Mouse (Mus musculus) testis, postnatal 10 days (tissue): ENCODE data around the gene Aire.
A peak's percentile ranks its signal among the peaks of the same experiment; 100 is the strongest.
"Not testable (repeated sequence)": the region's sequence is repeated elsewhere in the genome, so short reads cannot be mapped to it uniquely, and the experiment has no call there.

Experiments
- DNase-seq: peaks from one replicate; pipeline ENCODE4 v3.0.0; 2021; ENCODE audit warnings: low spot score

The Aire gene

DNA sequence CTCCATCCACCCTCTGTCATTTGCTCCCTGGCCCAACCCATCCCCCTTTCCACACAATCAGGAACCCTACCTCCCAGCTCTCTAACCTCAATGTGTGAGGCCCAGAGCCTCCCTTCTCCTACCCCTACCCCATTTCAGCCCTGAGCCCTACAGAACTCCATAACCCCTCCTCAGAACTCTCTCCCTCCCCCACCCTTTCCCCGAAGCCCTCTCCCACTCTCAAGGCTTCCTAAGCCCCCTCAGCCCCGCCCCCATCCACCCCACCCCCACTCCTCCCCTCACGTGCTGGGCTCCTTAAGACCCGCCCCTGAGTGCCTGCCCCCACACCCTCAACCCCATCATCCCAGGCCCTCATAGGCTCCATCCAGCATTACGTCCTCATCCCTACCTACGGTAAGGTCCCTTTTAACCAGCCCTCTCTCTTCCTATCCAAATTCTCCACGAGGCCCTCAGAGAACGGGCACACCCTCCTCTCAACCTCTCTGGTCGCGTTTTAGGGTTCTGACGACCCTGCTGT, 6.2 kb upstream of the Aire start:
- no peak for DNase-seq

DNA sequence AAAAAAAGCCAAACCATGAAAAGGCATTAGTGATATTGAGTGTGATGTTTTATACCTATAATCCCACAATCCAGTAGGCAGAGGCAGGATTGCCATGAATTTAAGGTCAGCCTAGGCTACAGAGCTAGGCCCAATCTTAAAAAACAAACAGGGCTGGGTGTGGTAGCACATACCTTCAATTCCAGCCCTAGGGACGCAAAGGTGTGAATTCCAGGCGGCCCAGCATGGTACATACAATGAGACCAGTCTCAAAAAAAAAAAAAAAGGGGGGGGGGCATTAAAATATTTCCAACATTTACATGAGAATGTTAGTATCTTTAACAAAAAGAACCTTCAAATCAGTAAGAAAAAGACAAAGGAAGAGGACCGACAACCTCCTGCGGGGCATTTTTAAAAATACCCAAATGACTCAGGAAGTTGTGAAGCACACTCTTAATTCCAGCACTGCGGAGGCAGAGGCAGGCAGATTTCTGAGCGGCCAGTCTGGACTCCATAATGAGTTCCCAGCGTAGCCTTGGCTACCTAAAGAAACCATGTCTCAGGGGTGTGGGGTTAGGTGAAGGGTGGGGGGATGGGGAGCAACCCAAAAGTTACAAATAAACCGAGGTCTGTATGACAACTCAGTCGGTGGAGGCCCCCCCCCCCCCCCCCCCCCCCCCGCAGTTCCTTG, 4.8 kb upstream of the Aire start:
- DNase-seq, result no peak

- DNase-seq, result no peak
Observed at GRCm38 (mm10) chr10:78046388-78046787, 3.0 kb upstream of the Aire start.

GRCm38 (mm10) chr10:78044531-78044930, 1.1 kb upstream of the Aire start:
- DNase-seq, result no peak

DNA sequence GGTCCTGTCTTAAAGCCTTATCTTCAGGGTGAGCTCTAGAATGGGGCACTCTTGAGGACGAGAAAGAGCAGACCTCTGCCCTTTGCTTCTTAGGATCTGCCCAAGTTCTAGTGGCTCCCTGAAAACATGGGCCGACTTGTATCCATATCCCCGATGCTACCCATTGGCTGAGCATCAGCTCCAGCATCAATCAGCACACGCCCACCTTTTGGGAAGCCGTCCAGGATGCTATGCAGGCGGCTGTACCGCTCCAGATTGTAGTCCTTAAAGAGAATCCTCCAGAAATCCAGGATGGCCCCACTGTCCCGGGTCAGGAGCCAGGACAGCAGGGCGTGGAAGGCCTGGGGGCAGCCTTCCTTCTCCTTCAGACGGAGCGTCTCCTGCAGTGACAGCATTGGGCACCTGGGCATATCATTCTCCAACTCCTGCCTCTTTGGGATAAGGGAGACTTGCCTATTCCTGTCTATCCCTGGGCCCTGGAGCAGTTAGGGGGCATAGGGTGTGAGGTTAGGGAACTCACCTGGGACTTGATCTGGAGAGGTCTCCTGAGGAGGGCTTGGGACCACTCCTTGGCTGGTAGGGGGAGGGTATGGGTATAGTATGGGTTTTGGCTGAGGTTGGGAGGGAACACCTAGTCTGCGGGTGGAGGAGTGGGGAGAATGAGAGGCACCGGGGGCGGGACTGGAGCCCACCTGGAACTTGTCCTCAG, 559 bp downstream of the Aire start:
- no peak for DNase-seq

DNA sequence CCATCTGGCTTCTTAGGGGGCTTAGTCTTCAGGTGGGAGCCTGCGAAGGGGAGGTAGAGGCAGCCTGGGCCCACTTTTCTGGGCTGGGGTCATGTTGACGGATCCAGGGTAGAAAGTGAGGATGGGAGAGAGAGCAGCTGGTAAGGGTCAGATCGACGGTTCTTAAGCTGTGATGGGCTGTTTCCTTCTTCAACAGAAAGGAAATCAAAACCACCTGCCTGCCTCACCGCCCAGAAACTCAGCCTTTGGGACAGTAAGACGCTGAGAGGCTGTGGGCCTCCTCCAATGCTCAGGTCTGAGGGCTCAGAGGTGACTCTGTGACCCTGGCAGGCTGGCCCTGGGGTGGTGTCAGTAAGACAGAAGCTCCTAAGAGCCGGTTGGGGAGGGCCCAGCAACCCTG, 1.3 kb downstream of the Aire start:
- no peak for DNase-seq

DNA sequence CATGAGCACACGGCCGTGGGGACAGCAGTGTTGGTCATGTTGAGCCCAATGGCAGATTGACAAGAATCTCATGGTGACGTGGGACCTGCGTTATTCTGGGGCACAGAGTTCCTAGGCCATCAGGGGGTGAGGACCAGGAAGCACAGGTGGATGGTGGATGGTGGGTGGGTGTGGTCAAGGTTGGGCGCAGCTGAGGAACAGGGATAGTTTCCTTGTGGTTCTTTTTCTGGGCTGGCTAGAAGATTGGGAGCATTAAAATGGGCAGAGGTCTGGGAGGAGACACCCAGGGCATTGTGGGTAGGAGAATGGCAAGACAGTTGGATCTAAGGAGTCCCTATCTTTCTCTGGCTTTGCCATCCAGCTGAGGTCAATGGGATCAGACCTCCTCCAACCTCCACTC, 1.8 kb downstream of the Aire start, which contains the start of gene Dnmt3l:
TSS of gene Dnmt3l (plus strand) at position 301 of the 400 bp plus-strand sequence.
- no peak for DNase-seq

DNA sequence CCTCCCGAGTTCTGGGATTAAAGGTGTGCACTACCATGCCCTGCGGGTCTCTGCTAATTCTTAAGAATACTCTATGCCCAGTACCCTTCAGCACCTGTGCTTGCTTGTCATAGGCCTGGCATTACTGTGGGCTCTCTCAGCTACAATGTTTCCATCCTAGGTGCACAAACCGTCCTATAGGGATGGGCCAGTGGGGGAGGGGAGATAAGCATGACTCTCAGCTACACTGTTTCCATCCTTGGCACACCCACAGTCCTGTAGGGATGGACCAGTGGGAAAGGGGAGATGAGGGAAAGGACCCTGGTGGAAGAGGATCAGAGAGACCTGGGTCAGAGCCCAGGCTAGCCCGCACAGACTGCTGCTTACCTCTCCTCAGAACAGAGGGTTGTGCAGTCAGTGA, 6.3 kb downstream of the Aire start:
- DNase-seq, result peak; percentile 57

DNA sequence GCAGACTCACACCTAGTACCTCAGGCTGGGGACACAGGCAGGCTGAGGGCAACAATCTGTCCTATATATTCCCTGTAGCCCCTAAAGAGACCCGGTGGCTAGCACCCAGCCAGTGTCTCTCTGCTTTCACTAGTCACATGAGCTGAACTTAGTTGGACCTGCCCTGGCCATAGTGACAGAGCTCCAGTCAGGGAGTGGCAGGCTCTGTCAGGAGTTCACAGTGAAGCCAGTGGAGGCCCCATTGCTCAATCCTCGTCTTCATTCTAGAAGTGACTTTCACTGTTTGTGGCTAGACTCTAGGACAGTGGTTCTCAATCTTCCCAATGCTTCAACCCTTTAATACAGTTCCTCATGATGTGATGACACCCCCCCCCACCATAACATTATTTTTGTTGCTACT, 11.4 kb downstream of the Aire start:
- no peak for DNase-seq

DNA sequence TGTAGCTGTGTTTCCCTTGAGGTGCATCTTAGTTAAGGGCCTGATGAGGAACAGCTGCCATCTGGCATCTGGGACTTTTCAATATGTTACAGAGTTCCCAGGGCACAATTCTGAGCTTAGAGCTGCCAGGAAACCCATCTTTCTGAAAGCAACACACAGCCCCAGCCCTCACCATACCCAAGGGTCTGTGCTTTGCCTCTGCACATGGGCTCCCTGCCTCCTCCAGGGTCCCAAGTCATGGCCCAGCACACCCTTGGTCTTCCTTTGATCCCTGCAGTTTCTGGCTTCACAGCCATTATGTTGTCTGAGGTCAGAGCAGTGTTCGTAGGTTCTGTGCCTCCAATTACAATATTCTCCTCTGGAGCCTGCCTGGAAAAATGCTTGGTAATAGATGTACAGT, 14.3 kb downstream of the Aire start:
- DNase-seq, result no peak

GRCm38 (mm10) chr10:78028129-78028528, 15.3 kb downstream of the Aire start:
- DNase-seq, result peak; percentile 87

DNA sequence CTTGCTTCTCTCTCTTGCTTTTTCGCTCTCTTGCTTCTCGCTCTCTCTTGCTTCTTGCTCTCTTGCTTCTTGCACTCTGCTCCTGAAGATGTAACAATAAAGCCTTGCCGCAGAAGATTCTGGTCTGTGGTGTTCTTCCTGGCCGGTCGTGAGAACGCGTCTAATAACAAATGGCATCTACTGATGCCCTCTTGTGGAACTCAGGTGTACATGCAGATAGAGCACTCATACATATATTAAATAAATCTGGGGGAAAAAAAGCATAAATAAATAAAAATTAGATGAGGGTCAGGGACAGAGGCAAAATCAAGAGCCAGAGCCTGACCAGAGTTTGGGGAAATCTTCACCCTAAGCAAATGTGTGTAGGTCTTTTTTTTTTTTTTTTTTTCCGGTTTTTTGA, 18.0 kb downstream of the Aire start:
- not testable (repeated sequence) for DNase-seq

DNA sequence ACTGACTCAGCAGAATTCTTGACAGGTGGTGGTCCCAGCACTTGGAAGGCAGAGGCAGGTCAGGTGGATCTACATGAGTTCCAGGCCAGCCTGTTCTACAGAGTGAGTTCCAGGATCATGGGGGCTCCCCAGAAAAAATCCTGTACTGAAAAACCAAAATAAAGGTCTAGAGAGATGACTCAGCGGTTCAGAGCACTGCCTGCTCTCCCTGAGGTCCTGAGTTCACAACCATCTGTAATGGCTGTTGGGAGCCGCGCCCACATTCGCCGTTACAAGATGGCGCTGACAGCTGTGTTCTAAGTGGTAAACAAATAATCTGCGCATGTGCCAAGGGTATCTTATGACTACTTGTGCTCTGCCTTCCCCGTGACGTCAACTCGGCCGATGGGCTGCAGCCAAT, 23.4 kb downstream of the Aire start:
- not testable (repeated sequence) for DNase-seq

DNA sequence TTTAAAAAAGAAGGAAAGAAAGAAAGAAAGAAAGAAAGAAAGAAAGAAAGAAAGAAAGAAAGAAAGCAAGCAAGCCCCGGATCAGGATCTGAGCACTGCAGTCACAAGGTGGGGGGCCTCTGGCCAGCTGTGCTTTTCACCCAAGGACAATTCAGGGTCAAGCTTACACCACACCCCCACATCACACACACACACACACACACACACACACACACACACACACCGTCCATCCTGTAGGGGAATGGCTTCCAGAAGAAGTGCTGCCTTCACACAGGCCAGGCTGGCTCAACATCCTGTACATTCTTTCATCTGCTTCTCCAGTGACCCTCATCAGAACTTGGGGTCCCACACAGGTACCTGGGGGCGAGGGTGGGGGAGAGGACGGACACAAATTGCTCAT, 24.1 kb downstream of the Aire start:
- DNase-seq, result no peak

DNA sequence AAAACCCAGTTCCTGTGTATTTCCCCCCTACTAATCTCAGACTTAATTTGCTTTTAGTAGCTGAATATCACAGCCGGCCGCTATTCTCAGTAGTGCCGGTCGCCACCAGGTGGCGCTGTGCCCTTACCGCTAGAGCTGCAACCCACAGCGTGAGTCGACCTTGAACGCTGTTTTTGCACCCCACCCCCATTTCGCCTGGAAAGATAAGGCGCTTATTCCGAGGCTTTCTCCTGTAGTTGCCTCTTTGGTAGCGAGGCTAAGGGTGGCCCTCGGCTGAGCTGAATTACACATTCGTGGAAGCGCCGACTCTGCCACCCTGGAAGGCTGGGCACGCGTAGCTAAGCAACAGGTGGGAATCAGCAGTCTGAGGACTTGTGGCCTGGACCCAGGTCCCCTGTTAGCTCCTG, 24.6 kb downstream of the Aire start:
- DNase-seq, result peak; percentile 95

- DNase-seq, result no peak
Observed at GRCm38 (mm10) chr10:78016366-78016765, 27.0 kb downstream of the Aire start.

DNA sequence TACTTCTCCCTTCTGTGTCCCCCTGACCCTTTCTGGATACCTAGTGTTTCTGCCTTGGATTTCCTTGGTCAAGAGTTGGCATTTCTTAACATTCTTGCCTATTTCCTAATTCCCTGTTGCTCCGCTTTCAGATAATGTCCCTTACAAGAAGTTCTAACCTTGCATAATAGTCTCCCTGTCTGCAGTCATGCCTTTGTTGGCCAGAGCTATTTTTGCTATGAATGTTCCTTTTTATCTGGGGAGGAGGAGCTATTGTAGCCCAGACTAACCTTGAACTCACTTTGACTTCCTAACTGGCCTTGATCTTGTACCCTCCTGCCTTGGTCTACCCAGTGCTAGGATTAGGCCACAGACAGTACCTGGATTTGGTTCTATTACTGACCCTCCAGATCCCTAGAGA, 27.9 kb downstream of the Aire start:
- no peak for DNase-seq

GRCm38 (mm10) chr10:78012661-78013495, 30.5 kb downstream of the Aire start:
- no peak for DNase-seq

GRCm38 (mm10) chr10:78011116-78011515, 32.3 kb downstream of the Aire start:
- DNase-seq, result not testable (repeated sequence)

GRCm38 (mm10) chr10:78010335-78010734, 33.1 kb downstream of the Aire start:
- no peak for DNase-seq

DNA sequence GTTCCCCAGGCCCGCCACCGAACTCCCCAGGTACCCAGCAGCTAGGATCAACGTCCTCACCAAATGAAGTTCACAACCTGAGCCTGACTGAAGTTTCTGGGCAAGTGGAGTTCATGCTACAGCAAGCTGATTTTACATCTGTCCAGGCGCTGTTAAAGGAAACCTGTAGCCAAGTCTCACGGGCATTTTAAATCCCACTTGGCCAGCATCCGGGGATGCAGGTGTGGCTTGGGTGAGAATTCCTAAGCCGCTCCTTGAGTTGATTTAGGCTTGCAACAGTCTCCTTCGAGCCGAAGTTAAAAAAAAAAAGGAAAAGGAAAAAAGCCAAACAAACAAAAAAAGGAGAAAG, 33.5 kb downstream of the Aire start, which contains the start of gene Pfkl:
TSS of gene Pfkl (minus strand) at position 139 of the 349 bp plus-strand sequence.
- DNase-seq, result no peak

- DNase-seq, result peak; percentile 98
Observed at GRCm38 (mm10) chr10:78009184-78009944, 34.0 kb downstream of the Aire start.
